Mouse (Mus musculus): ENCODE measurements around the gene Dot1l.
A peak's percentile ranks its signal among the peaks of the same experiment; 100 is the strongest.

Dot1l gene

GRCm38 (mm10) chr10:80793033-80793784 lies 38.2 kb downstream of the Dot1l start:
- no peak for DNase-seq (ENCODE audit: low spot score)

GRCm38 (mm10) chr10:80793803-80794202 lies 38.8 kb downstream of the Dot1l start:
- no peak for DNase-seq (ENCODE audit: low spot score)

- DNase-seq (ENCODE audit: low spot score) = no peak
These were observed 39.7 kb downstream of the Dot1l start for GRCm38 (mm10) chr10:80794750-80795149.

DNA sequence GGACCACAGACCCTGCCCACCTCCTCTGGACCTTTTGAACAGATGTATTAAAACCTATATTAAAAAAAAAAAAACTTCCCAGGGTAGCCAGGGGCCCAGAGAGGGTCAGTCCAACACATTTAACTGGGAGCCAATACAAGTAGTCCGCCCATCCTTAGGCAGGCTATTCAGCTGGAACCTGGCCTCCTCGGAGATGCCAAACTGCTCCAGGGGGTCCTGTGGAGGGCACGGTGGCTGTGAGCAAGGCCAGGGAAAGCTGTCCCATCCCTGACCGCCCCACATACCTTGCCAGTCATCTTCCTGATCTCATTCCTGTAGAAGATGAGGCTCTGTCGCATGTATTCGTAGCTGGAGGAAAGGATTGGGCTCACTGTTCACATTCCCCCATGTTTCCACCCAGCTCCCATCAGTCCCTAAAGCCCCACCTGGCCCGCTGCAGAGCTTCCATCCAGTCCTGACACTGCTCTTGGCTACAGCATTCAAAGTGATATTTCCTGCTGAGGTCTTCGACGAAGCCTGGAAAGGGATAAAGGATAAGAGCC lies 41.4 kb downstream of the Dot1l start:
- DNase-seq (ENCODE audit: low spot score) = no peak

GRCm38 (mm10) chr10:80797186-80798149 lies 42.5 kb downstream of the Dot1l start:
- DNase-seq (ENCODE audit: low spot score) = no peak

GRCm38 (mm10) chr10:80798150-80799006 lies 43.4 kb downstream of the Dot1l start, which contains the start of the genes Sf3a2 and Plekhj1:
Gene Sf3a2, plus strand, starts transcription at chr10:80798198.
Gene Plekhj1, minus strand, starts transcription at chr10:80798626.
- DNase-seq (ENCODE audit: low spot score) = peak; percentile 96

- DNase-seq (ENCODE audit: low spot score) = no peak
These were observed 44.1 kb downstream of the Dot1l start for GRCm38 (mm10) chr10:80799070-80799566.

DNA sequence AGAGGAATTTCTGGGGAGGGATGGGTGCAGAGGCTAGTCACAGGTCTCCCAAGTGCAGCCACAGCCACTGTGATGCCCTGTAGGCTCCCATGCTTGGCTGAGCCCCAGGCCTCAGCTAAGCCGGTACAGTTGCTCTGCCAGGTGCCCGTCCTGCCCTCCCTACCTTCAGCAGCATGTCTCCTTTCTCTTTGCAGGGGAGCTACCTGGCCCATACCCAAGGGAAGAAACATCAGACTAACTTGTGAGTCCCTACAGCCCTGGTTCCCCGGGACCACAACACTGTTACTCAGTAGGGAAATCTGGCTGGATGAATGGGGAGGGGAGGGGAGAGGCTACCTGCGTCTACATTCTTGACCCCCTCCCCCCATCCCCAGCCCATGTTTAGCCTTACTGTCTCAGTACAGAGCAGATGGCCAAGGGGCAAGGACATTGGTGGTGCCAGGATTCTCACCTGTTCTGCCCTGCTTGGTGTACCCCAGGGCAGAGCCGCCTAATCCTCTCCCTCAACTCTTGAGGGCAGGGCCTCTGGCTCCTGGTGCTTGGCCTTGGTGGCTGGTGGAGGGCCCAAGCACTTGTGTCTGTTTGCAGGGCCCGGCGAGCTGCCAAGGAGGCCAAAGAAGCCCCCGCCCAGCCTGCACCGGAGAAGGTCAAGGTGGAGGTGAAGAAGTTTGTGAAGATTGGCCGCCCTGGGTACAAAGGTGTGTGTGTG lies 47.4 kb downstream of the Dot1l start:
- DNase-seq (ENCODE audit: low spot score) = no peak

DNA sequence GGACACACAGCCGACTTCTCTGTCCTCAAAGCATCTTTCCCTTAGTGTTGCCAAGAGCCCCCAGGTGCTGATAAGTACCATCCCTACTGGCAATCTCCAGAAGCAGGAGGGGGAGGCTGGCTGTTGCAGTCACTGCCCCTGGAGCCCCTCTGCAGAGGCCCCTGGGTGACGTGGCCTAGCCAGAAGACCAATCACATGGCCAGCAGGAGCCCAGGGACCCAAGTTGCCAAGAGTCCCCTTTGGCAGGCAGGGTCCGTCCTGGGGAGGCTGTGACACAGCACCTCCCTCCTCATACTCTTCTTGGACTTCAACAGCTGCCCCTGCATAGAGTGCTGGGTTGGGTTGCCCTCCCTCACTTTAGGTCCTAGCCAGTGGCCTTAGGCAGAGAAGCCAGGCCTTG lies 48.0 kb downstream of the Dot1l start:
- DNase-seq (ENCODE audit: low spot score) = no peak

DNA sequence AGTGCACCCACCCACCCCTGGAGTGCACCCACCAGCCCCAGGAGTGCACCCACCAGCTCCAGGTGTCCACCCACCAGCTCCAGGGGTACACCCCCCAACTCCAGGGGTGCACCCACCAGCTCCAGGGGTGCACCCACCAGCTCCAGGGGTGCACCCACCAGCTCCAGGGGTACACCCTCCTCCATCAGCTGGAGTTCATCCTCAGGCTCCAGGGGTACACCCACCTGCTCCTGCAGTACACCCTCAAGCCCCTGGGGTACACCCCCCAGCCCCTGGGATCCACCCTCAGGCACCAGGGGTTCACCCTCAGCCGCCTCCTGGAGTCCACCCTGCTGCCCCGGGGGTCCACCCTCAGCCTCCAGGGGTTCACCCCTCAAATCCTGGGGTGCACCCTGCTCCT lies 49.3 kb downstream of the Dot1l start:
- no peak for DNase-seq (ENCODE audit: low spot score)

- DNase-seq (ENCODE audit: low spot score) = no peak
These were observed 49.9 kb downstream of the Dot1l start, which contains the start of gene Amh for GRCm38 (mm10) chr10:80804916-80805315. Gene Amh, plus strand, starts transcription at chr10:80805243.

GRCm38 (mm10) chr10:80805322-80805721 lies 50.3 kb downstream of the Dot1l start:
- DNase-seq (ENCODE audit: low spot score) = no peak

GRCm38 (mm10) chr10:80805925-80806324 lies 50.9 kb downstream of the Dot1l start:
- peak; percentile 85 for DNase-seq (ENCODE audit: low spot score)

- no peak for DNase-seq (ENCODE audit: low spot score)
These were observed 51.5 kb downstream of the Dot1l start for GRCm38 (mm10) chr10:80806341-80807056.

DNA sequence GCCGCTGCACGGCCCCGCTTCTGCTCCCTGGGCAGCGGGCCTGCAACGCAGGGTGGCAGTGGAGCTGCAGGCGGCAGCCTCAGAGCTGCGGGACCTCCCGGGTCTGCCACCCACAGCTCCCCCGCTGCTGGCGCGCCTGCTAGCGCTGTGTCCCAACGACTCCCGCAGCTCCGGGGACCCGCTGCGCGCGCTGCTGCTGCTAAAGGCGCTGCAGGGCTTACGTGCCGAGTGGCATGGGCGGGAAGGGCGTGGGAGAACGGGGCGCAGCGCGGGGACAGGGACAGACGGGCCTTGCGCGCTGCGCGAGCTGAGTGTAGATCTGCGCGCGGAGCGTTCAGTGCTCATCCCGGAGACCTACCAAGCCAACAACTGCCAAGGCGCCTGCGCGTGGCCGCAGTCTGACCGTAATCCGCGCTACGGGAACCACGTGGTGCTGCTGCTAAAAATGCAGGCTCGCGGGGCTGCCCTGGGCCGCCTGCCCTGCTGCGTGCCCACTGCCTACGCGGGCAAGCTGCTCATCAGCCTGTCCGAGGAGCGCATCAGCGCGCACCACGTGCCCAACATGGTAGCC lies 52.1 kb downstream of the Dot1l start:
- peak; percentile 85 for DNase-seq (ENCODE audit: low spot score)

- DNase-seq (ENCODE audit: low spot score) = no peak
These were observed 53.3 kb downstream of the Dot1l start for GRCm38 (mm10) chr10:80808099-80808984.

GRCm38 (mm10) chr10:80808985-80809632 lies 54.1 kb downstream of the Dot1l start:
- no peak for DNase-seq (ENCODE audit: low spot score)

GRCm38 (mm10) chr10:80810084-80810483 lies 55.1 kb downstream of the Dot1l start:
- no peak for DNase-seq (ENCODE audit: low spot score)
